26 mouse cellular contexts compared by ENCODE assay signal in the genomic region with DNA sequence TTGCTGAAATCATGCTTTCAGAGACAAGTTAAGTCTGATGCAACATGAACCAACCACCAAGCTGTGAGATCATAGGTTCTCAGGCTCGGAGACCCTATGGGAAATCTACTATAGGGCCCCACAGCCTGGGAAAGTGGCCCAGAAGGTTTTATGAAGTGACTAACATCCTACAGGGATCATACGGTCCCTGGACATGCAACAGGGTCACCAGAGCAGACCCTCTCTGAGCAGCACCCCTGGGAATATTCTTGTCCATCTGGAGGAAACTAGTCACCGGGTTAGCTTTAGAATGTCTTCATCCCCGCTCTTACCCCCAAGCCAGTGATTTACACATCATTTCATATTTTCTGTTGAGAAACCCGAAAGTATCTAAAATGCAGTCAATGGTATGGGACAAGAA.
"Had no signal": no experiment of that assay in that cellular context is flagged by ENCODE, and none has a peak within 500 bp of the region (broad histone marks: within the 10 kb centered on the region; RNA-seq: fewer than 3 reads in every experiment).

No protein-coding gene starts in this region.

- ATAC-seq: forebrain, postnatal 0 days; hindbrain, postnatal 0 days; intestine, embryonic 16.5 days; liver, embryonic 12.5 days had no signal

- H3K4me3 ChIP-seq: heart, embryonic 13.5 days; heart, embryonic 15.5 days; hindbrain, embryonic 13.5 days; hindbrain, embryonic 15.5 days; kidney, embryonic 15.5 days; limb, embryonic 12.5 days; limb, embryonic 15.5 days; liver, embryonic 12.5 days had no signal

- H3K4me2 ChIP-seq: heart, embryonic 11.5 days; heart, embryonic 13.5 days; heart, embryonic 15.5 days; hindbrain, embryonic 13.5 days; hindbrain, embryonic 15.5 days; kidney, embryonic 15.5 days; limb, embryonic 12.5 days; limb, embryonic 15.5 days; liver, embryonic 12.5 days had no signal

- H3K27ac ChIP-seq: heart, embryonic 13.5 days; heart, embryonic 15.5 days; hindbrain, embryonic 13.5 days; hindbrain, embryonic 15.5 days; hindbrain, postnatal 0 days; kidney, embryonic 15.5 days; kidney, postnatal 0 days; limb, embryonic 12.5 days; limb, embryonic 15.5 days; liver, embryonic 12.5 days had no signal

- DNase-seq: forebrain, postnatal 0 days; gastrocnemius, postnatal 14 days; gastrocnemius, postnatal 36 days; heart, adult 18-20 months; heart, postnatal 14 days; heart, postnatal 36 days; kidney, adult 11 months; kidney, adult 2 months; kidney, adult 9 months; kidney, postnatal 14 days; kidney, postnatal 36 days; layer of hippocampus, adult 9-11 months; layer of hippocampus, postnatal 36 days; left cerebral cortex, postnatal 4 days had no signal

- H3K4me1 ChIP-seq: heart, embryonic 15.5 days; hindbrain, embryonic 13.5 days; hindbrain, embryonic 15.5 days; limb, embryonic 15.5 days had no signal

- H3K36me3 ChIP-seq: heart, embryonic 13.5 days; heart, embryonic 15.5 days; hindbrain, embryonic 13.5 days; hindbrain, embryonic 15.5 days; kidney, embryonic 15.5 days; limb, embryonic 12.5 days; limb, embryonic 15.5 days; liver, embryonic 12.5 days had no signal

- H3K9ac ChIP-seq: forebrain, postnatal 0 days; heart, embryonic 13.5 days; heart, embryonic 15.5 days; hindbrain, embryonic 13.5 days; hindbrain, embryonic 15.5 days; kidney, embryonic 15.5 days; limb, embryonic 12.5 days; limb, embryonic 15.5 days; liver, embryonic 12.5 days had no signal

- H3K9me3 ChIP-seq: heart, embryonic 13.5 days; heart, embryonic 15.5 days; hindbrain, embryonic 13.5 days; hindbrain, embryonic 15.5 days; kidney, embryonic 15.5 days; limb, embryonic 12.5 days; limb, embryonic 15.5 days; liver, embryonic 12.5 days had no signal

- H3K27me3 ChIP-seq: kidney, embryonic 15.5 days had no signal
